Mouse (Mus musculus) limb, embryonic 15.5 days (tissue): Measurements from ENCODE around the gene Flot1. TPM values are rescaled to one million over a fixed set of nuclear protein-coding genes. Genes with fewer than 3 reads are reported as not detected.

Source experiments
- ATAC-seq: fragments of 200-750 bp; cut with Nextera tagmentation; 2 replicates; pipeline ENCODE4 v1.8.0; 2017; ENCODE audit warnings: low read depth, moderate TSS enrichment; ENCODE audit not compliant: insufficient number of reproducible peaks, low FRiP score, low TSS enrichment
- H3K27ac ChIP-seq: fragments of 300-500 bp; sonication (generic); 2 replicates; pipeline ENCODE4 v1.5.1; 2015; ENCODE audit warnings: moderate library complexity, mild to moderate bottlenecking, inconsistent platforms
- H3K27me3 ChIP-seq: fragments of 300-500 bp; sonication (generic); 2 replicates; pipeline ENCODE4 v1.6.1; 2015; ENCODE audit warnings: inconsistent platforms
- H3K36me3 ChIP-seq: fragments of 300-500 bp; sonication (generic); 2 replicates; pipeline ENCODE4 v1.6.1; 2015; ENCODE audit warnings: inconsistent platforms
- H3K4me1 ChIP-seq: fragments of 300-500 bp; sonication (generic); 2 replicates; pipeline ENCODE4 v1.6.1; 2015; ENCODE audit warnings: inconsistent platforms
- H3K4me2 ChIP-seq: fragments of 300-500 bp; sonication (generic); 2 replicates; pipeline ENCODE4 v1.6.1; 2015; ENCODE audit warnings: mild to moderate bottlenecking, inconsistent platforms
- H3K4me3 ChIP-seq: fragments of 300-500 bp; sonication (generic); 2 replicates; pipeline ENCODE4 v1.5.1; 2015; ENCODE audit warnings: mild to moderate bottlenecking, inconsistent platforms
- H3K9ac ChIP-seq: fragments of 300-500 bp; sonication (generic); 2 replicates; pipeline ENCODE4 v1.6.1; 2015; ENCODE audit warnings: inconsistent platforms
- H3K9me3 ChIP-seq: fragments of 300-500 bp; sonication (generic); 2 replicates; pipeline ENCODE4 v1.6.1; 2016; ENCODE audit warnings: inconsistent platforms
- whole genome bisulfite sequencing: fragments of 180-500 bp; shearing (Covaris S2); methylation state at CpG from one replicate; pipeline ENCODE4 v1.1.7; 2015; 5-methylcytosine and 5-hydroxymethylcytosine counted together
- microRNA-seq: library from miRNA; unstranded; fragments of <30 nt; microRNA quantifications from one replicate; pipeline ENCODE4, GENCODE M21; 2016
- polyA plus RNA-seq: library from polyadenylated mRNA; unstranded; fragments of >200 nt; fragmentation: Nextera tagmentation; extraction: Ambion mirVana; gene quantifications from 2 replicates; pipeline ENCODE4 v1.2.1, GENCODE M21; 2015

Flot1 gene
- polyA plus RNA-seq, 1 experiment from 2014 or later: 60.2 TPM

- H3K4me1 ChIP-seq: peaks cover 55% of the 10 kb centered on the region
- H3K9ac ChIP-seq: no peak overlapping the region
- peak overlapping the region; percentile 69 for H3K4me3 ChIP-seq
- no peaks in the 10 kb centered on the region for H3K27me3 ChIP-seq
- no peak for ATAC-seq
- 0 out of 2 replicates have a peak overlapping the region, but pooled peaks have one; percentile 97 for H3K27ac ChIP-seq
- H3K36me3 ChIP-seq: peaks cover 24% of the 10 kb centered on the region
- WGBS: 76% methylated on average over 8 of the region's 8 CpGs
- H3K9me3 ChIP-seq: no peaks in the 10 kb centered on the region
- peak overlapping the region; percentile 92; the same call in 1 of the 2 replicates for H3K4me2 ChIP-seq
These were observed 48.1 kb downstream of the Flot1 start for GRCm38 (mm10) chr17:35870884-35871696.

DNA sequence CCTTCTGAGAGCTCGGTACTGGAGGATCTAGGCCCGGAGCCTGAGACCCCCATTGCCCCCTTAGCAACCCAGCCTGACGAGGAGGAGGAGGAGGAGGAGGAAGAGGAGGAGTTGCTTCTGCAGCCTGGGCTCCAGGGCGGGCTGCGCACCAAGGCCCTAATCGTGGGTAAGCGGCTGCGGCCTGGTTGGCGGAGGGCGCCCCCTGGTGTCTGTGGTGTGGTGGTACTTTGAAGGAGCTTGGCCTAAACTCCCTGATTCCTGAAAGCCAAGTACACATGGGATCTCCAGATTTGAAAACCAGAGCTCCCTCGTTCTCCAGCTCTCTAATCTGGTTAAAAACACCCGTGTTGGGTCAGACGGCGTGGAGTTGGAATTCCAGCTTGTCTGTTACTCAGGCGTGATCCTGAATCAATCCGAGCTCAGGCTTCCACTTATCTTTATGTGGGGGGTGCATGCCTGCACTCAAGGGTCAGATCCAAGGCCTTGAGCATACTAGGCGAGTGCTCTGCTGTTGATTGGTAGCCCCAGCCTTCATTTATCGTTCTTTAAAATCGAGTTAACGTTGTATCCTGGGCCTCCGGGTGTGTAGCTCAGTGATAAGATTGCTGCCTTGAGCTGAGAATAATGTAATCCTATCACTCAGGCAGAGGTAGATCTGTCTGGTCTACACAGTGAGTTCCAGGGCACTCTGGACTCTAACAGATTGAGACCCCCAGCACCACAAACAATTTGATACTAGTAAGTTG lies 50.9 kb downstream of the Flot1 start:
- H3K36me3 ChIP-seq: peaks cover 26% of the 10 kb centered on the region
- no peak overlapping the region for H3K4me3 ChIP-seq
- peak overlapping the region; percentile 40; the same call in 1 of the 2 replicates for H3K27ac ChIP-seq
- no peaks in the 10 kb centered on the region for H3K27me3 ChIP-seq
- peaks cover 32% of the 10 kb centered on the region for H3K4me1 ChIP-seq
- H3K4me2 ChIP-seq: no peak overlapping the region
- no peak overlapping the region for H3K9ac ChIP-seq
- no peak for ATAC-seq
- no peaks in the 10 kb centered on the region for H3K9me3 ChIP-seq
- 31% methylated on average over 21 of the region's 21 CpGs for WGBS

GRCm38 (mm10) chr17:35874721-35875120 lies 51.7 kb downstream of the Flot1 start:
- H3K36me3 ChIP-seq: peaks cover 26% of the 10 kb centered on the region
- peaks cover 24% of the 10 kb centered on the region for H3K4me1 ChIP-seq
- H3K27ac ChIP-seq: no peak overlapping the region
- no peak for ATAC-seq
- H3K9me3 ChIP-seq: no peaks in the 10 kb centered on the region
- WGBS: 81% methylated on average over 6 of the region's 6 CpGs
- no peak overlapping the region for H3K9ac ChIP-seq
- H3K27me3 ChIP-seq: no peaks in the 10 kb centered on the region
- H3K4me3 ChIP-seq: no peak overlapping the region
- H3K4me2 ChIP-seq: no peak overlapping the region

GRCm38 (mm10) chr17:35879245-35880057 lies 56.4 kb downstream of the Flot1 start, which contains the start of gene Dhx16:
Gene Dhx16, plus strand, starts transcription at chr17:35879819.
- Histone ChIP-seq H3K4me1 (peaks cover 15% of the 10 kb centered on the region), H3K9ac (peak within 1 kb of the TSS; percentile 69), H3K36me3 (peaks cover 47% of the 10 kb centered on the region), H3K9me3 (no peaks in the 10 kb centered on the region), H3K4me2 (peak within 1 kb of the TSS; percentile 51), H3K27ac (peak within 1 kb of the TSS; percentile 57), H3K4me3 (peak within 1 kb of the TSS; percentile 64), H3K27me3 (no peaks in the 10 kb centered on the region)
- whole genome bisulfite sequencing: 5% methylated on average over 66 of the region's 66 CpGs
- peak; percentile 84 for ATAC-seq

Small RNA genes lying within 50 kb of the gene (microRNA-seq; reads per million reads assigned to microRNA genes)
- gene Gm28033: 0.82 reads per million

Other genes starting within 250 kb of the Flot1 start
- not detected in 2 replicates for gene Sfta2, start 221.7 kb upstream of the Flot1 start, polyA plus RNA-seq
- 0.14 and 0.33 TPM in 2 replicates for gene Gm9573, start 196.6 kb upstream of the Flot1 start, polyA plus RNA-seq
- 0.09 and 0.10 TPM in 2 replicates for gene Mucl3, start 179.5 kb upstream of the Flot1 start, polyA plus RNA-seq
- gene Vars2, start 155.6 kb upstream of the Flot1 start, polyA plus RNA-seq: 14.3 and 14.4 TPM in 2 replicates
- 36.2 and 42.2 TPM in 2 replicates for gene Gtf2h4, start 149.5 kb upstream of the Flot1 start, polyA plus RNA-seq
- 81.7 and 85.2 TPM in 2 replicates for gene Ddr1, start 118.6 kb upstream of the Flot1 start, polyA plus RNA-seq
- gene Ier3, start 1.5 kb upstream of the Flot1 start, polyA plus RNA-seq: 23.2 and 27.5 TPM in 2 replicates
- gene Tubb5, start 15.1 kb downstream of the Flot1 start, polyA plus RNA-seq: 811 and 833 TPM in 2 replicates
- 13.0 and 15.0 TPM in 2 replicates for gene Mdc1, start 18.3 kb downstream of the Flot1 start, polyA plus RNA-seq
- 55.5 and 59.0 TPM in 2 replicates for gene Nrm, start 38.1 kb downstream of the Flot1 start, polyA plus RNA-seq
- gene Ppp1r18, start 42.4 kb downstream of the Flot1 start, polyA plus RNA-seq: 24.8 and 28.8 TPM in 2 replicates
- 36.8 and 41.3 TPM in 2 replicates for gene Dhx16, start 56.6 kb downstream of the Flot1 start, polyA plus RNA-seq
- 18.0 and 23.0 TPM in 2 replicates for gene 2310061I04Rik, start 74.2 kb downstream of the Flot1 start, polyA plus RNA-seq
- gene Atat1, start 86.8 kb downstream of the Flot1 start, polyA plus RNA-seq: 58.9 and 59.1 TPM in 2 replicates
- 72.4 and 77.1 TPM in 2 replicates for gene Mrps18b, start 93.2 kb downstream of the Flot1 start, polyA plus RNA-seq
- 35.0 and 40.1 TPM in 2 replicates for gene Ppp1r10, start 93.2 kb downstream of the Flot1 start, polyA plus RNA-seq
- gene Abcf1, start 146.5 kb downstream of the Flot1 start, polyA plus RNA-seq: 84.7 and 84.9 TPM in 2 replicates
- 53.7 and 60.0 TPM in 2 replicates for gene Gnl1, start 156.6 kb downstream of the Flot1 start, polyA plus RNA-seq
- gene Prr3, start 157.0 kb downstream of the Flot1 start, polyA plus RNA-seq: 33.8 and 36.0 TPM in 2 replicates
- 2.8 and 2.9 TPM in 2 replicates for gene H2-T24, start 197.3 kb downstream of the Flot1 start, polyA plus RNA-seq
- gene H2-T23, start 209.6 kb downstream of the Flot1 start, polyA plus RNA-seq: 19.2 and 20.4 TPM in 2 replicates
- gene H2-T22, start 219.5 kb downstream of the Flot1 start, polyA plus RNA-seq: 29.0 and 32.3 TPM in 2 replicates
- gene Gm6034, start 219.7 kb downstream of the Flot1 start, polyA plus RNA-seq: not detected in 2 replicates
- gene Gm11127, start 235.1 kb downstream of the Flot1 start, polyA plus RNA-seq: not detected in 2 replicates